In the genomic region with DNA sequence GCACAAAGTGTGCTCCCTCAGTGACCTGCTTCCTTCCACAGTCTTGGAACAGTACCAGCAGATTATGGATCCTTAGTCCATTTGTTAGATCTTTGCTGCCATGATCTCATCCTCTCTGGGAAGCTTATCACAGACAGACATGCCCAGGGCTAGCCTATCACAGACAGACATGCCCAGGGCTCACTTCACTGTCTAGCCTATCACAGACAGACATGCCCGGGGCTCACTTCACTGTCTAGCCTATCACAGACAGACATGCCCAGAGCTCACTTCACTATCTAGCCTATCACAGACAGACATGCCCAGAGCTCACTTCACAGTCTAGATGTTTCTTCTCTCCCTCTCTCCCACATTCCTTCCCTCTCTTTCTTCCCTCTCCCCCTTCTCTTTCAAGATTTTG, we compare ENCODE assay signal across 21 mouse cellular contexts.
DNase-seq lines count a peak whose midpoint lies in the region; ATAC-seq and TF ChIP-seq lines count a peak whose summit lies in the region.
"Had no signal": no experiment of that assay in that cellular context is flagged by ENCODE, and none has a peak within 500 bp of the region (broad histone marks: within the 10 kb centered on the region; RNA-seq: fewer than 3 reads in every experiment).

No protein-coding gene starts in this region.

- H3K27ac ChIP-seq in embryonic facial prominence, embryonic 12.5 days, result 0 out of 2 replicates have a peak overlapping the region, but pooled peaks have one; percentile 17
- no peak overlapping the region for H3K27ac ChIP-seq in embryonic facial prominence, embryonic 10.5 days (replicated peaks)
- H3K27ac ChIP-seq in liver, adult 2 months (replicated peaks; ENCODE audit: insufficient read depth, low read depth, low read length), result no peak overlapping the region
- no peak overlapping the region for H3K27ac ChIP-seq in liver, embryonic 16.5 days (ENCODE audit: low read length)

- H3K4me2 ChIP-seq in embryonic facial prominence, embryonic 12.5 days (replicated peaks), result no peak overlapping the region
- no peak overlapping the region for H3K4me2 ChIP-seq in liver, embryonic 16.5 days (ENCODE audit: low read depth, low read length)
- H3K4me2 ChIP-seq: heart, embryonic 15.5 days; lung, embryonic 15.5 days had no signal

- no peak for TF ChIP-seq CTCF in liver, adult 2 months (IDR thresholded peaks at IDR 0.05; ENCODE audit: low read depth, low read length)

- no peaks in the 10 kb centered on the region for H3K27me3 ChIP-seq in embryonic facial prominence, embryonic 12.5 days
- H3K27me3 ChIP-seq in embryonic facial prominence, embryonic 10.5 days (replicated peaks; ENCODE audit: low read depth, poor library complexity, severe bottlenecking), result no peaks in the 10 kb centered on the region
- no peaks in the 10 kb centered on the region for H3K27me3 ChIP-seq in liver, adult 2 months (ENCODE audit: control insufficient read depth, insufficient read depth, low read length)
- H3K27me3 ChIP-seq in liver, embryonic 16.5 days (ENCODE audit: control insufficient read depth, insufficient read depth, low read depth, low read length), result no peaks in the 10 kb centered on the region
- H3K27me3 ChIP-seq: heart, embryonic 15.5 days; lung, embryonic 15.5 days had no signal

- intact Hi-C loops in left cerebral cortex, postnatal 10 days (cut with DNase I), result no loop called here

- no peaks in the 10 kb centered on the region for H3K36me3 ChIP-seq in embryonic facial prominence, embryonic 12.5 days
- H3K36me3 ChIP-seq in embryonic facial prominence, embryonic 10.5 days (replicated peaks), result peaks cover 11% of the 10 kb centered on the region
- H3K36me3 ChIP-seq in liver, adult 2 months (ENCODE audit: control insufficient read depth, insufficient read depth, low read length), result no peaks in the 10 kb centered on the region
- no peaks in the 10 kb centered on the region for H3K36me3 ChIP-seq in liver, embryonic 16.5 days (ENCODE audit: control insufficient read depth, insufficient read depth)
- H3K36me3 ChIP-seq: heart, embryonic 15.5 days; lung, embryonic 15.5 days had no signal

- WGBS in embryonic facial prominence, embryonic 12.5 days, result 86% methylated on average over 1 of the region's 1 CpGs
- WGBS in embryonic facial prominence, embryonic 10.5 days, result 94% methylated on average over 1 of the region's 1 CpGs
- 79% methylated on average over 1 of the region's 1 CpGs for WGBS in liver, adult 2 months
- 55% methylated on average over 1 of the region's 1 CpGs for WGBS in liver, embryonic 16.5 days (ENCODE audit: insufficient replicate concordance)

- H3K9ac ChIP-seq in embryonic facial prominence, embryonic 12.5 days, result no peak overlapping the region
- no peak overlapping the region for H3K9ac ChIP-seq in liver, adult 2 months (ENCODE audit: low read depth, low read length)
- H3K9ac ChIP-seq in liver, embryonic 16.5 days (ENCODE audit: low read depth, low read length), result no peak overlapping the region
- H3K9ac ChIP-seq: heart, embryonic 15.5 days; lung, embryonic 15.5 days had no signal

- ATAC-seq in embryonic facial prominence, embryonic 12.5 days (ENCODE audit: insufficient number of reproducible peaks, insufficient read depth, low FRiP score, low TSS enrichment), result no peak
- 0 out of 2 replicates have a peak, but pooled peaks have one; percentile 11 for ATAC-seq in liver, embryonic 16.5 days (ENCODE audit: low read depth)
- ATAC-seq: intestine, embryonic 16.5 days had no signal

- H3K4me1 ChIP-seq in embryonic facial prominence, embryonic 12.5 days, result peaks cover 29% of the 10 kb centered on the region
- H3K4me1 ChIP-seq in embryonic facial prominence, embryonic 10.5 days, result peaks cover 34% of the 10 kb centered on the region
- peaks cover 2% of the 10 kb centered on the region; the same call in 1 of the 2 replicates for H3K4me1 ChIP-seq in liver, adult 2 months (ENCODE audit: control insufficient read depth, insufficient read depth, low read length)
- H3K4me1 ChIP-seq in liver, embryonic 16.5 days (ENCODE audit: control insufficient read depth, low read depth, low read length), result no peaks in the 10 kb centered on the region
- H3K4me1 ChIP-seq: heart, embryonic 15.5 days had no signal

- no peak overlapping the region for H3K4me3 ChIP-seq in embryonic facial prominence, embryonic 12.5 days
- no peak overlapping the region for H3K4me3 ChIP-seq in embryonic facial prominence, embryonic 10.5 days
- no peak overlapping the region for H3K4me3 ChIP-seq in liver, adult 2 months (ENCODE audit: insufficient read depth, low read depth, low read length)
- H3K4me3 ChIP-seq in liver, embryonic 16.5 days (ENCODE audit: low read depth, low read length), result no peak overlapping the region
- H3K4me3 ChIP-seq: forebrain, embryonic 10.5 days; heart, embryonic 15.5 days; hindbrain, embryonic 10.5 days; lung, embryonic 15.5 days had no signal

- H3K79me2 ChIP-seq in liver, adult 2 months (ENCODE audit: control insufficient read depth, insufficient read depth, low read length), result no peaks in the 10 kb centered on the region

- TF ChIP-seq POLR2A in liver, adult 2 months (IDR thresholded peaks at IDR 0.05; ENCODE audit: extremely low read depth, insufficient read depth, low read length), result no peak

- no peaks in the 10 kb centered on the region for H3K9me3 ChIP-seq in embryonic facial prominence, embryonic 12.5 days
- H3K9me3 ChIP-seq in embryonic facial prominence, embryonic 10.5 days, result no peaks in the 10 kb centered on the region
- H3K9me3 ChIP-seq in liver, embryonic 16.5 days (replicated peaks; ENCODE audit: control insufficient read depth, low read length), result no peaks in the 10 kb centered on the region
- H3K9me3 ChIP-seq: forebrain, embryonic 10.5 days; heart, embryonic 15.5 days; hindbrain, embryonic 10.5 days; lung, embryonic 15.5 days had no signal

- no peak for DNase-seq in embryonic facial prominence, embryonic 10.5 days (ENCODE audit: low spot score)
- DNase-seq in liver, adult 2 months (ENCODE audit: extremely low read depth, low read depth, low spot score), result peak; percentile 8
- DNase-seq in liver, result no peak
- peak; percentile 2 for DNase-seq in c-Kit-positive CD71-positive TER-119-positive erythroid progenitor cells, embryonic 14.5 days (ENCODE audit: low spot score)
- no peak for DNase-seq in left cerebral cortex, postnatal 10 days (ENCODE audit: extremely low spot score in 1 of 2, low spot score in 2 of 2)
- DNase-seq in embryo, embryonic 9.5 days (ENCODE audit: extremely low spot score), result no peak
- DNase-seq: adrenal gland, postnatal 10 days; cerebellum, adult 8-10 months; embryo, embryonic 11 days; gastrocnemius, adult 2 months; heart, adult 18-20 months; kidney, postnatal 14 days; retina, postnatal 1 day; thymus, postnatal 14 days had no signal

Comparison
In these comparisons a context has a peak if more than half of its experiments do, and no peak if none do; other contexts are left out.
1. DNase-seq: peak in liver, adult 2 months (single experiment) and c-Kit-positive CD71-positive TER-119-positive erythroid progenitor cells, embryonic 14.5 days (single experiment); none in embryonic facial prominence, embryonic 10.5 days (single experiment), liver (single experiment), left cerebral cortex, postnatal 10 days (0 of 2) and embryo, embryonic 9.5 days (single experiment).